Mouse (Mus musculus) c-Kit-positive CD71-negative TER-119-negative erythroid progenitor cells, embryonic 14.5 days (primary cell): Measurements from ENCODE around the gene Mical3.

Experiments used
- DNase-seq: peaks from one replicate; pipeline ENCODE4 v3.0.0-alpha.2; 2013; ENCODE audit warnings: low read depth

Mical3 gene

GRCm38 (mm10) chr6:121109998-121110603 is 20.7 kb downstream of the Mical3 start:
- peak; percentile 86 for DNase-seq

- DNase-seq = no peak
These were observed 21.4 kb downstream of the Mical3 start for GRCm38 (mm10) chr6:121109181-121109981.

- DNase-seq = no peak
These were observed 22.7 kb downstream of the Mical3 start for GRCm38 (mm10) chr6:121108075-121108474.

- DNase-seq = no peak
These were observed 23.9 kb downstream of the Mical3 start for GRCm38 (mm10) chr6:121106711-121107405.

- DNase-seq = no peak
These were observed 25.1 kb downstream of the Mical3 start for GRCm38 (mm10) chr6:121105726-121106125.

- no peak for DNase-seq
These were observed 27.2 kb downstream of the Mical3 start for GRCm38 (mm10) chr6:121103406-121104171.

- no peak for DNase-seq
These were observed 27.9 kb downstream of the Mical3 start for GRCm38 (mm10) chr6:121102941-121103340.

- no peak for DNase-seq
These were observed 28.7 kb downstream of the Mical3 start for GRCm38 (mm10) chr6:121102084-121102483.

- DNase-seq = no peak
These were observed 29.6 kb downstream of the Mical3 start for GRCm38 (mm10) chr6:121101201-121101600.

GRCm38 (mm10) chr6:121099831-121100230 is 31.0 kb downstream of the Mical3 start:
- no peak for DNase-seq

GRCm38 (mm10) chr6:121099228-121099608 is 31.6 kb downstream of the Mical3 start:
- no peak for DNase-seq

GRCm38 (mm10) chr6:121098511-121099227 is 32.1 kb downstream of the Mical3 start:
- no peak for DNase-seq

GRCm38 (mm10) chr6:121098109-121098508 is 32.7 kb downstream of the Mical3 start:
- DNase-seq = no peak

GRCm38 (mm10) chr6:121096862-121097261 is 33.9 kb downstream of the Mical3 start:
- DNase-seq = no peak

- DNase-seq = no peak
These were observed 34.4 kb downstream of the Mical3 start for GRCm38 (mm10) chr6:121096390-121096789.

GRCm38 (mm10) chr6:121093662-121094408 is 37.0 kb downstream of the Mical3 start:
- no peak for DNase-seq

GRCm38 (mm10) chr6:121090786-121091185 is 40.0 kb downstream of the Mical3 start:
- no peak for DNase-seq

GRCm38 (mm10) chr6:121087586-121088245 is 43.1 kb downstream of the Mical3 start:
- no peak for DNase-seq

GRCm38 (mm10) chr6:121087127-121087526 is 43.7 kb downstream of the Mical3 start:
- no peak for DNase-seq

- no peak for DNase-seq
These were observed 44.6 kb downstream of the Mical3 start for GRCm38 (mm10) chr6:121086226-121086625.
